Mouse (Mus musculus) CH12.LX (cell line): Measurements from ENCODE around the gene Adora3.

Source experiments
- BHLHE40 ChIP-seq: IDR thresholded peaks from 2 replicates; pipeline ENCODE4 v1.6.1; 2011; ENCODE audit warnings: mild to moderate bottlenecking, low read depth, low read length, improper control_type of control experiment
- CHD1 ChIP-seq: IDR thresholded peaks from 2 replicates; pipeline ENCODE4 v1.6.1; 2012; ENCODE audit warnings: low read depth, low read length, improper control_type of control experiment, inconsistent platforms
- CHD2 ChIP-seq: IDR thresholded peaks from 2 replicates; pipeline ENCODE4 v1.6.1; 2011; ENCODE audit warnings: low read length, improper control_type of control experiment
- CTCF ChIP-seq, 2 experiments: IDR thresholded peaks in 1 of 2; conservative IDR thresholded peaks in 1 of 2; 2 replicates each; pipeline ENCODE4 v1.5.1; 2011 to 2012; ENCODE audit warnings: low read depth in 2 of 2, low read length in 2 of 2, improper control_type of control experiment in 1 of 2, inconsistent platforms in 1 of 2, mild to moderate bottlenecking in 1 of 2, moderate library complexity in 1 of 2
- EP300 ChIP-seq: IDR thresholded peaks from 2 replicates; pipeline ENCODE4 v1.6.1; 2011; ENCODE audit warnings: low read length, improper control_type of control experiment
- ETS1 ChIP-seq: conservative IDR thresholded peaks from 2 replicates; pipeline ENCODE4 v1.6.1; 2012; ENCODE audit warnings: low read depth, mild to moderate bottlenecking, inconsistent platforms, low read length, improper control_type of control experiment, moderate library complexity
- MAFK ChIP-seq: IDR thresholded peaks from 2 replicates; pipeline ENCODE4 v1.6.1; 2011; ENCODE audit warnings: low read length, improper control_type of control experiment; ENCODE audit not compliant: insufficient replicate concordance
- NRF1 ChIP-seq: IDR thresholded peaks from 2 replicates; pipeline ENCODE4 v1.6.1; 2014; ENCODE audit warnings: low read depth, mild to moderate bottlenecking, inconsistent platforms, low read length, improper control_type of control experiment, moderate library complexity
- POLR2A ChIP-seq: IDR thresholded peaks from 2 replicates; pipeline ENCODE4 v1.6.1; 2011; ENCODE audit warnings: low read depth, mild to moderate bottlenecking, improper control_type of control experiment, low read length
- RAD21 ChIP-seq: IDR thresholded peaks from 2 replicates; pipeline ENCODE4 v1.6.1; 2011; ENCODE audit warnings: low read depth, mild to moderate bottlenecking, low read length, improper control_type of control experiment, moderate library complexity
- RCOR1 ChIP-seq: conservative IDR thresholded peaks from 2 replicates; pipeline ENCODE4 v1.6.1; 2012; ENCODE audit warnings: low read depth, mild to moderate bottlenecking, inconsistent platforms, low read length, improper control_type of control experiment
- TCF12 ChIP-seq: IDR thresholded peaks from 2 replicates; pipeline ENCODE4 v1.6.1; 2014; ENCODE audit warnings: low read depth, mild to moderate bottlenecking, inconsistent platforms, low read length, improper control_type of control experiment
- USF2 ChIP-seq: conservative IDR thresholded peaks from 2 replicates; pipeline ENCODE4 v1.6.1; 2011; ENCODE audit warnings: low read depth, low read length, improper control_type of control experiment
- ZC3H11A ChIP-seq: IDR thresholded peaks from 2 replicates; pipeline ENCODE4 v1.6.1; 2012; ENCODE audit warnings: low read depth, mild to moderate bottlenecking, inconsistent platforms, low read length, improper control_type of control experiment

DNA sequence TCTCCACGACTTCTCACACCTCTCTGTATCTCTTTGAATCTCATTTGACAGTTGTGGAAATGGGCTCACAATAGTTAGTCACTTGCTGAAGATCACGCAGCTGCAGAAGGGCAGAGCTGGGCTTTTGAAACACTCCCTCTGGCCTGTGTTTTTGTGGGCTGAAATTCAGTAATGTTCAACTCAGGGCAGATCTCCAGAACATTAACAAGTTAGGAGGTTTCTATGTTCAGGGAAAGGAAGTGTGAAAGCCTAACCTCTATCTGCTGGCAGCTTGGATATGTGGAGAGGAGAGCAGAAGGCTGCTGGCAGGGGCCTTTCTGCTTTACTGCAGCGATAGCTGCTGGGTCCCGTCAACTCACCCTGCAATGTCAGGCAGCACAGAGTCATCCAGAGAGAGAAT lies 19.6 kb downstream of the Adora3 start:
- TF ChIP-seq MAFK (no peak), POLR2A (no peak), CTCF (conservative IDR thresholded peaks at IDR 0.05 in 1 of 2, IDR thresholded peaks at IDR 0.05 in 1 of 2; ENCODE audit: low read depth in 2 of 2, low read length in 2 of 2) (no peak), TCF12 (no peak), BHLHE40 (no peak), USF2 (no peak), CHD2 (no peak), RCOR1 (no peak), EP300 (no peak), CHD1 (no peak), ZC3H11A (no peak), RAD21 (no peak), ETS1 (no peak), NRF1 (no peak)
